Mouse (Mus musculus) testis, adult 2 months (tissue): ENCODE data around the gene Cited4.

Experiments
- CTCF ChIP-seq: fragments of 200-500 bp; IDR thresholded peaks from 2 replicates; pipeline ENCODE4 v1.5.1; 2012; ENCODE audit warnings: low read depth, mild to moderate bottlenecking, inconsistent platforms, low read length, moderate library complexity; ENCODE audit not compliant: control insufficient read depth, insufficient read depth, insufficient replicate concordance
- POLR2A ChIP-seq: fragments of 200-500 bp; IDR thresholded peaks from 2 replicates; pipeline ENCODE4 v1.6.1; 2012; ENCODE audit warnings: low read depth, mild to moderate bottlenecking, inconsistent platforms, low read length, moderate library complexity; ENCODE audit not compliant: control insufficient read depth

- TF ChIP-seq CTCF (no peak), POLR2A (peak; percentile 46; the same call in 1 of the 2 replicates)
These were observed 701 bp downstream of the Cited4 start for GRCm38 (mm10) chr4:120667045-120667501.
